Mouse (Mus musculus): ENCODE data around the gene Rpap2. TPM values are rescaled to one million over a fixed set of nuclear protein-coding genes. Genes with fewer than 3 reads are reported as not detected.

The Rpap2 gene
- polyA plus RNA-seq, 1 experiment, result 1.3 TPM

- TF ChIP-seq GATA1 (IDR thresholded peaks at IDR 0.05; ENCODE audit: borderline replicate concordance, low read length) (no peak), FLI1 (IDR thresholded peaks at IDR 0.05; ENCODE audit: low read length) (no peak)
- Histone ChIP-seq H3K9me3 (no peaks in the 10 kb centered on the region), H3K4me3 (replicated peaks) (no peak overlapping the region), H3K4me1 (no peaks in the 10 kb centered on the region), H3K36me3 (replicated peaks; ENCODE audit: low read length) (no peaks in the 10 kb centered on the region), H3K27me3 (replicated peaks) (peaks cover 35% of the 10 kb centered on the region)
These were observed 81.2 kb downstream of the Rpap2 start for GRCm38 (mm10) chr5:107678392-107678791.

GRCm38 (mm10) chr5:107681300-107681699 lies 84.1 kb downstream of the Rpap2 start:
- TF ChIP-seq GATA1 (IDR thresholded peaks at IDR 0.05; ENCODE audit: borderline replicate concordance, low read length) (no peak), FLI1 (IDR thresholded peaks at IDR 0.05; ENCODE audit: low read length) (no peak)
- Histone ChIP-seq H3K4me1 (no peaks in the 10 kb centered on the region), H3K9me3 (no peaks in the 10 kb centered on the region), H3K27me3 (replicated peaks) (peaks cover 50% of the 10 kb centered on the region), H3K4me3 (replicated peaks) (no peak overlapping the region), H3K36me3 (replicated peaks; ENCODE audit: low read length) (no peaks in the 10 kb centered on the region)

- peaks cover 65% of the 10 kb centered on the region for H3K27me3 ChIP-seq (replicated peaks)
- TF ChIP-seq GATA1 (IDR thresholded peaks at IDR 0.05; ENCODE audit: borderline replicate concordance, low read length) (no peak), FLI1 (IDR thresholded peaks at IDR 0.05; ENCODE audit: low read length) (no peak)
- H3K4me1 ChIP-seq, result peaks cover 11% of the 10 kb centered on the region
- H3K4me3 ChIP-seq (replicated peaks), result no peak overlapping the region
- no peaks in the 10 kb centered on the region for H3K9me3 ChIP-seq
- H3K36me3 ChIP-seq (replicated peaks; ENCODE audit: low read length), result no peaks in the 10 kb centered on the region
These were observed 87.2 kb downstream of the Rpap2 start for GRCm38 (mm10) chr5:107684380-107684779.

- Histone ChIP-seq H3K36me3 (replicated peaks; ENCODE audit: low read length) (no peaks in the 10 kb centered on the region), H3K9me3 (no peaks in the 10 kb centered on the region), H3K27me3 (replicated peaks) (peaks cover 61% of the 10 kb centered on the region), H3K4me3 (replicated peaks) (no peak overlapping the region), H3K4me1 (peaks cover 11% of the 10 kb centered on the region)
- no peak for TF ChIP-seq GATA1 (IDR thresholded peaks at IDR 0.05; ENCODE audit: borderline replicate concordance, low read length)
- TF ChIP-seq FLI1 (IDR thresholded peaks at IDR 0.05; ENCODE audit: low read length), result no peak
These were observed 90.0 kb downstream of the Rpap2 start for GRCm38 (mm10) chr5:107687161-107687560.

- Histone ChIP-seq H3K4me1 (peaks cover 11% of the 10 kb centered on the region), H3K4me3 (replicated peaks) (peak overlapping the region; percentile 89), H3K9me3 (no peaks in the 10 kb centered on the region), H3K36me3 (replicated peaks; ENCODE audit: low read length) (no peaks in the 10 kb centered on the region), H3K27me3 (replicated peaks) (peaks cover 57% of the 10 kb centered on the region)
- no peak for TF ChIP-seq FLI1 (IDR thresholded peaks at IDR 0.05; ENCODE audit: low read length)
- no peak for TF ChIP-seq GATA1 (IDR thresholded peaks at IDR 0.05; ENCODE audit: borderline replicate concordance, low read length)
These were observed 90.7 kb downstream of the Rpap2 start for GRCm38 (mm10) chr5:107687592-107688498.

GRCm38 (mm10) chr5:107688499-107688866 lies 91.3 kb downstream of the Rpap2 start:
- peaks cover 55% of the 10 kb centered on the region for H3K27me3 ChIP-seq (replicated peaks)
- H3K4me3 ChIP-seq (replicated peaks), result peak overlapping the region; percentile 89

GRCm38 (mm10) chr5:107695019-107695418 lies 97.8 kb downstream of the Rpap2 start:
- Histone ChIP-seq H3K36me3 (replicated peaks; ENCODE audit: low read length) (no peaks in the 10 kb centered on the region), H3K4me3 (replicated peaks) (no peak overlapping the region), H3K9me3 (peaks cover 20% of the 10 kb centered on the region), H3K4me1 (peaks cover 6% of the 10 kb centered on the region; the same call in 1 of the 2 replicates), H3K27me3 (replicated peaks) (peaks cover 26% of the 10 kb centered on the region)
- TF ChIP-seq FLI1 (IDR thresholded peaks at IDR 0.05; ENCODE audit: low read length) (no peak), GATA1 (IDR thresholded peaks at IDR 0.05; ENCODE audit: borderline replicate concordance, low read length) (no peak)

More at GRCm38 (mm10) chr5:107688499-107688866, 91.3 kb downstream of the Rpap2 start:
- no peak for TF ChIP-seq GATA1 (IDR thresholded peaks at IDR 0.05; ENCODE audit: borderline replicate concordance, low read length)
- no peak for TF ChIP-seq FLI1 (IDR thresholded peaks at IDR 0.05; ENCODE audit: low read length)
- H3K36me3 ChIP-seq (replicated peaks; ENCODE audit: low read length), result no peaks in the 10 kb centered on the region
- no peaks in the 10 kb centered on the region for H3K9me3 ChIP-seq
- H3K4me1 ChIP-seq, result peaks cover 11% of the 10 kb centered on the region

- Histone ChIP-seq H3K4me3 (replicated peaks) (no peak overlapping the region), H3K36me3 (replicated peaks; ENCODE audit: low read length) (no peaks in the 10 kb centered on the region), H3K27me3 (replicated peaks) (peaks cover 23% of the 10 kb centered on the region), H3K4me1 (peaks cover 6% of the 10 kb centered on the region; the same call in 1 of the 2 replicates), H3K9me3 (peaks cover 20% of the 10 kb centered on the region)
- TF ChIP-seq FLI1 (IDR thresholded peaks at IDR 0.05; ENCODE audit: low read length) (no peak), GATA1 (IDR thresholded peaks at IDR 0.05; ENCODE audit: borderline replicate concordance, low read length) (no peak)
These were observed 101.7 kb downstream of the Rpap2 start for GRCm38 (mm10) chr5:107698888-107699287.

GRCm38 (mm10) chr5:107700873-107701272 lies 103.7 kb downstream of the Rpap2 start:
- H3K27me3 ChIP-seq (replicated peaks), result peaks cover 25% of the 10 kb centered on the region
- no peak overlapping the region for H3K4me3 ChIP-seq (replicated peaks)
- TF ChIP-seq FLI1 (IDR thresholded peaks at IDR 0.05; ENCODE audit: low read length) (no peak), GATA1 (IDR thresholded peaks at IDR 0.05; ENCODE audit: borderline replicate concordance, low read length) (no peak)
- no peaks in the 10 kb centered on the region for H3K36me3 ChIP-seq (replicated peaks; ENCODE audit: low read length)
- peaks cover 6% of the 10 kb centered on the region; the same call in 1 of the 2 replicates for H3K4me1 ChIP-seq
- peaks cover 15% of the 10 kb centered on the region for H3K9me3 ChIP-seq

- H3K36me3 ChIP-seq (replicated peaks; ENCODE audit: low read length), result no peaks in the 10 kb centered on the region
- H3K9me3 ChIP-seq, result peaks cover 12% of the 10 kb centered on the region
- TF ChIP-seq FLI1 (IDR thresholded peaks at IDR 0.05; ENCODE audit: low read length) (no peak), GATA1 (IDR thresholded peaks at IDR 0.05; ENCODE audit: borderline replicate concordance, low read length) (no peak)
- peaks cover 6% of the 10 kb centered on the region; the same call in 1 of the 2 replicates for H3K4me1 ChIP-seq
- H3K4me3 ChIP-seq (replicated peaks), result no peak overlapping the region
- H3K27me3 ChIP-seq (replicated peaks), result peaks cover 27% of the 10 kb centered on the region
These were observed 104.5 kb downstream of the Rpap2 start for GRCm38 (mm10) chr5:107701658-107702057.

Measured in megakaryocyte, embryonic 14.5 days (primary cell).